Mouse (Mus musculus): ENCODE measurements at regions not wholly inside any gene's neighbourhood (a gene's known extent, or its start where the extent isn't known, plus 50 kb on each side); places are given as distances from the start of the nearest gene placed in this dataset.

DNA sequence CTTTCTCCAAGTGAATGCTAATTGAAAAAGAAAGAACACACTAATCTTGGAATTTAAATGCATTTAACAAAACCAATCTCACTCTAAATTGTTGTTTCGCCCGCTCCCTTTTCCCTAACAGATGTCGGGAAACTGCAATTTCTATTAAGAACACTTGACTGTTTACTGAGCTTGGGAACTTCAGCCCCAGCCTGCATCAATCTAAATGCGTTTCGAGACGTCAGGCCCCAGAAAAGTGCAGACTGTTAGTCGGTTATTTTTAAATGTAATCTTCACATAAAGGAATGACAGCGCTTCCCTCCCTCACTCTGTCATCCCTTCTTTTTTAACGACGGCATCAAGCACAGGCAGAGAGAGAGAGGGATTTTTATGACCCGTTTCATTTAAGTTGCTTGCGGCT is 677.7 kb downstream of the Vrk1 start:
- H3K4me3 ChIP-seq (ENCODE audit: low read depth, low read length): no peak overlapping the region
- 18% methylated on average over 12 of the region's 12 CpGs for WGBS
- H3K4me2 ChIP-seq (ENCODE audit: low read depth): peak overlapping the region; percentile 32; the same call in 1 of the 2 replicates
- ATAC-seq (peak; percentile 48), DNase-seq (peak; percentile 66)
- H3K4me1 ChIP-seq (ENCODE audit: insufficient read depth): peaks cover 8% of the 10 kb centered on the region
- H3K9me3 ChIP-seq (ENCODE audit: low read length): no peaks in the 10 kb centered on the region
- no peaks in the 10 kb centered on the region for H3K27me3 ChIP-seq (ENCODE audit: insufficient read depth, low read length)
- peak overlapping the region; percentile 36 for H3K27ac ChIP-seq (ENCODE audit: low read depth, low read length)
- no peak overlapping the region for H3K9ac ChIP-seq
- TF ChIP-seq CTCF (IDR thresholded peaks at IDR 0.05; ENCODE audit: low read depth): no peak
- no peaks in the 10 kb centered on the region for H3K36me3 ChIP-seq (ENCODE audit: insufficient read depth)

DNA sequence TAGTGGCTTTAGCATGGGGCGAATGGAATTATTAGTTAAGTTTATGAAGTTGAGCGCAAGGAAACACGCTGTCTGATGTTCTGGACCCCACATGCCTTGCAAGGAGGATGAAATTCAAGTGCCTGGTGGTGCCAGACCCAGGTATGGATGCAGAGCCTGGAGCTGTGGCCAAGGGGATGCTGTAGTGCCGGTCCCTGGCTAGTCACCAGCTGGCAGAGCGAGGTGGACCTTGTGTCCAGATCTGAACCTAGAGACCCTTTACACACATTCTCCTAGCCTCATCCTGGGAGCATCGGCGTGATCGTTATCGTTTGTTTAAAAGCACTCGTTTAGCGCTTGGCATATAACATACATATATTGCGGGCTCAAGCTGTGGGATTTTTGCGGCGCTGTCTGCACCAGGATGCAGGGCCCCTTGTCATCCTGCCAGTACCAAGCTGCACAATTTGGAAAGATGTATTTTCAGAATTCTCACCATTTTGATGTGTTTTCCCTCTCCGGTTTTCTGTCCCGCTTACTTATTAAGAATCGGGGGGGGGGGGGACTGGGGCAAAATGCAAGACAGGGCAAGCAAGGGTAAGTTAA is 678.2 kb downstream of the Vrk1 start:
- Histone ChIP-seq H3K9ac (no peak overlapping the region), H3K36me3 (ENCODE audit: insufficient read depth) (no peaks in the 10 kb centered on the region), H3K9me3 (ENCODE audit: low read length) (no peaks in the 10 kb centered on the region), H3K27ac (ENCODE audit: low read depth, low read length) (peak overlapping the region; percentile 36), H3K27me3 (ENCODE audit: insufficient read depth, low read length) (no peaks in the 10 kb centered on the region), H3K4me3 (ENCODE audit: low read depth, low read length) (no peak overlapping the region), H3K4me2 (ENCODE audit: low read depth) (peak overlapping the region; percentile 32), H3K4me1 (ENCODE audit: insufficient read depth) (peaks cover 8% of the 10 kb centered on the region)
- ATAC-seq: peak; percentile 62
- no peak for TF ChIP-seq CTCF (IDR thresholded peaks at IDR 0.05; ENCODE audit: low read depth)
- DNase-seq: peak; percentile 75
- WGBS: 57% methylated on average over 17 of the region's 17 CpGs

DNA sequence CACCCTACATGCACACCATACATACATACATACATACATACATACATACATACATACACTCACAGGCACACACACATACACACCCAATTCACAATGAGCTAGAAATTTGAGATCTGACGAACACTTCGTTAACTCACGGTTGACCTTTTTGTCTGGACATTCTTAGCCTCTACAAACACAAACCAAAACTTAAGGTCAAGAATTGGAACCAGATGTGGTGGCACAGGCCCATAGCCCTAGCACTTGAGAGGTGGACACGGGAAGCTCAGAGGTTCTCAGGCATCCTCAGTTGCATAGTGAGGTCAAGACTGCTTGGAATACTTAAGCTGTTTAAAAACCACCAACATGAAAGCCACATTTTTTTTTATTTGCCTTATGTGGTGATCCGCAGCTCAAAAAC is 692.9 kb downstream of the Vrk1 start:
- TF ChIP-seq CTCF (IDR thresholded peaks at IDR 0.05; ENCODE audit: low read depth): no peak
- no peaks in the 10 kb centered on the region for H3K36me3 ChIP-seq (ENCODE audit: insufficient read depth)
- H3K9ac ChIP-seq: no peak overlapping the region
- no peak overlapping the region for H3K4me2 ChIP-seq (ENCODE audit: low read depth)
- no peak overlapping the region for H3K27ac ChIP-seq (ENCODE audit: low read depth, low read length)
- 91% methylated on average over 5 of the region's 5 CpGs for WGBS
- H3K9me3 ChIP-seq (ENCODE audit: low read length): no peaks in the 10 kb centered on the region
- ATAC-seq: no peak
- H3K27me3 ChIP-seq (ENCODE audit: insufficient read depth, low read length): no peaks in the 10 kb centered on the region
- no peaks in the 10 kb centered on the region for H3K4me1 ChIP-seq (ENCODE audit: insufficient read depth)
- DNase-seq: no peak
- no peak overlapping the region for H3K4me3 ChIP-seq (ENCODE audit: low read depth, low read length)

DNA sequence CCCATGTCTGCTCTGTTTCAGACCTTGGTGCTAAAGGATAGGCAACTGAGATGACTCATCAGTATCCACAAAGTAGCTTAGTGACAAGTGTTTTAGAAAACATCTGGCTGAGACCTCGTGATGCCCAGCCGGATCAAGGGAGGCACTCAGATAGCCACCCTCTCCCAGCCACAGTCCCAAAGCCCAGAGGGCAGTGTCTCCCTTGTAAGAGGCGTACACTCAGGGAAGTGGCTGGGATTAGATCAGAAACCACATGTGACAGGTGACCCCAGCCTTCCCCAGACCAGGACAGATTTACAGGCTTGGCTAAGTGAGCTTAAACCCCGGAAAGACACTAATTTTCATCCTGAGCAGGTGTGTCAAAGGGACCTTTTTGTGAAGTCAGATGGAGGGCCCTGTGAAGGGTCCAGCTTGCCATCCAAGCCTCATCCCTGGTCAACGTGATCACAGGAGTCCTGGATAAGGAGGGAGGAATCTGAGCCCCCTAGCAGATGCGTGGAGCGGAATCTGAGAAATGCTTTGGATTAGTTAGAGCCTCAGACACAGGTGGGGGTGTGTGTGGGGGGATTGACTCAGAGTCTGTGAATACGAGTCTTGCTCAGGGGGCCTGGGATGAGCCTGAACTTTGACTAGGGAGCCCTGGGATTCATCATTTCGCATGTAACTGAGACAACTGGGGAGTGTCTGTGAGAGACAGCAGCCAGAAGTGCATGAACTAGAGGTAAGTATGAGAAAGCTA is 711.4 kb downstream of the Vrk1 start:
- Histone ChIP-seq H3K36me3 (ENCODE audit: insufficient read depth) (no peaks in the 10 kb centered on the region), H3K9me3 (ENCODE audit: low read length) (no peaks in the 10 kb centered on the region), H3K9ac (no peak overlapping the region), H3K27ac (ENCODE audit: low read depth, low read length) (no peak overlapping the region), H3K4me1 (ENCODE audit: insufficient read depth) (no peaks in the 10 kb centered on the region), H3K4me3 (ENCODE audit: low read depth, low read length) (no peak overlapping the region), H3K4me2 (ENCODE audit: low read depth) (no peak overlapping the region), H3K27me3 (ENCODE audit: insufficient read depth, low read length) (no peaks in the 10 kb centered on the region)
- DNase-seq: no peak
- 80% methylated on average over 9 of the region's 9 CpGs for WGBS
- no peak for TF ChIP-seq CTCF (IDR thresholded peaks at IDR 0.05; ENCODE audit: low read depth)
- ATAC-seq: no peak

DNA sequence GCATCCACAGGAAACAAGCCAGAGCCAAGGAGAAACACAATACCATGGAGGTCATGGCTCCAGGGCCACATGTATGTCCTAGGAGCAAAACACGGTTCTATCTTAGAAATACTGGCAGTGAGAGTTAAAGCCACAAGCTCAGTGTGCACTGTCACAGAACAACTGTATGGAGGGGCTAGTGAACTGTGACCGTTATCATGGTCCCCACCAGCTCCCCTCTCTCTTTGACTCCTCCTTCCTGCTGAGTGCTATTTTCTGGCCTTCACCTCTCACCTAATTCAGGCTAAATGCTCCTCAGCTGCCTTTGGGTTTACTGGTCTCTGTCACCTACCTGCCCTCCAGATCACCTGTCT is 712.0 kb downstream of the Vrk1 start:
- DNase-seq (no peak), ATAC-seq (no peak)
- no peak for TF ChIP-seq CTCF (IDR thresholded peaks at IDR 0.05; ENCODE audit: low read depth)
- no peak overlapping the region for H3K9ac ChIP-seq
- no peaks in the 10 kb centered on the region for H3K9me3 ChIP-seq (ENCODE audit: low read length)
- no peaks in the 10 kb centered on the region for H3K4me1 ChIP-seq (ENCODE audit: insufficient read depth)
- no peak overlapping the region for H3K4me2 ChIP-seq (ENCODE audit: low read depth)
- H3K4me3 ChIP-seq (ENCODE audit: low read depth, low read length): no peak overlapping the region
- 86% methylated on average over 2 of the region's 2 CpGs for WGBS
- H3K27ac ChIP-seq (ENCODE audit: low read depth, low read length): no peak overlapping the region
- H3K36me3 ChIP-seq (ENCODE audit: insufficient read depth): no peaks in the 10 kb centered on the region
- no peaks in the 10 kb centered on the region for H3K27me3 ChIP-seq (ENCODE audit: insufficient read depth, low read length)

DNA sequence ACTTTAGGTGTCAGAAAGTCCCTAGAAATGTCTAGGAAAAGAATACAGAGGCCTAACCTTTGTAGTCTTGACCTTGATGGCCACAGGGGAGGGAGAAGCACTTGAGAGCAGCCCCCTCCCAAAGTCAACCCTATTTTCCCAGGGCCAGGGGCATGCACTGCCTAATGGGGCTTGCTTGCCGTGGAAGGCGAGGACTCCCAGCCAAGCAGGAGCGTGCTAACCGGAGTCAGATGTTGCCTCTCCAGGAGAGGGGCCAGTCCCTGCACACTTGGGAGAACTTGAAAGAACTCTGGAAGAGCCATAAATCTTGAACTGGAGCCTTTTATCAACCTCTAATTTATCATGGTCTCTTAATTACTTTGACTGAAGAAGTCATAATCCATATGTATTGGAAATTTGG is 712.7 kb downstream of the Vrk1 start:
- 98% methylated on average over 4 of the region's 4 CpGs for WGBS
- DNase-seq (no peak), ATAC-seq (no peak)
- Histone ChIP-seq H3K27me3 (ENCODE audit: insufficient read depth, low read length) (no peaks in the 10 kb centered on the region), H3K9me3 (ENCODE audit: low read length) (no peaks in the 10 kb centered on the region), H3K4me3 (ENCODE audit: low read depth, low read length) (no peak overlapping the region), H3K36me3 (ENCODE audit: insufficient read depth) (no peaks in the 10 kb centered on the region), H3K4me1 (ENCODE audit: insufficient read depth) (no peaks in the 10 kb centered on the region), H3K27ac (ENCODE audit: low read depth, low read length) (no peak overlapping the region), H3K9ac (no peak overlapping the region), H3K4me2 (ENCODE audit: low read depth) (no peak overlapping the region)
- no peak for TF ChIP-seq CTCF (IDR thresholded peaks at IDR 0.05; ENCODE audit: low read depth)

DNA sequence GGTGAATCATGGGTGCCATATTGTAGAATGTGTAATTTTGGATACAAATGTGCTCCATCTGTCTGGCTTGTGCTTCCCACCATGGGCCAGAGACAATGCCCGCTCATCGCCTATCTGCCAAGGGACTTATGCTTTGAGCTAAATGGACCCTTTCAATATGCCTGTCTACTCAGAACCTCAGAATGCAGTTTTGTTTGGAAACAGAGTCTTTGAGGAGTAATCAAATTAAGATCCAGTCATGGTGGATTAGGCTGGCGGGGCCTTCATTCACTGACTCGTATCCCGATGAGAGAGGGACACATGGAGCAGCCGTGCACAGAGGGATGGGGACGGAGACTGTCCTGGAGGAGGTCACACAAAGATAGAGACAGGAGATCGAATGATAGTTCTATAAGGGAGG is 716.9 kb downstream of the Vrk1 start:
- no peak overlapping the region for H3K4me2 ChIP-seq (ENCODE audit: low read depth)
- ATAC-seq (no peak), DNase-seq (peak; percentile 33)
- no peaks in the 10 kb centered on the region for H3K27me3 ChIP-seq (ENCODE audit: insufficient read depth, low read length)
- H3K36me3 ChIP-seq (ENCODE audit: insufficient read depth): no peaks in the 10 kb centered on the region
- H3K9me3 ChIP-seq (ENCODE audit: low read length): no peaks in the 10 kb centered on the region
- H3K9ac ChIP-seq: no peak overlapping the region
- no peaks in the 10 kb centered on the region for H3K4me1 ChIP-seq (ENCODE audit: insufficient read depth)
- WGBS: 59% methylated on average over 8 of the region's 8 CpGs
- no peak for TF ChIP-seq CTCF (IDR thresholded peaks at IDR 0.05; ENCODE audit: low read depth)
- H3K27ac ChIP-seq (ENCODE audit: low read depth, low read length): no peak overlapping the region
- no peak overlapping the region for H3K4me3 ChIP-seq (ENCODE audit: low read depth, low read length)
